Mouse (Mus musculus) kidney, postnatal 36 days (tissue): ENCODE results near the gene Tulp2.
A peak's percentile ranks its signal among the peaks of the same experiment; 100 is the strongest.

ENCODE experiments used
- DNase-seq, 2 experiments: peaks; one replicate each; pipeline ENCODE4 v3.0.0; 2021 to 2022; ENCODE audit warnings: mixed read lengths in 2 of 2

Tulp2 gene

DNA sequence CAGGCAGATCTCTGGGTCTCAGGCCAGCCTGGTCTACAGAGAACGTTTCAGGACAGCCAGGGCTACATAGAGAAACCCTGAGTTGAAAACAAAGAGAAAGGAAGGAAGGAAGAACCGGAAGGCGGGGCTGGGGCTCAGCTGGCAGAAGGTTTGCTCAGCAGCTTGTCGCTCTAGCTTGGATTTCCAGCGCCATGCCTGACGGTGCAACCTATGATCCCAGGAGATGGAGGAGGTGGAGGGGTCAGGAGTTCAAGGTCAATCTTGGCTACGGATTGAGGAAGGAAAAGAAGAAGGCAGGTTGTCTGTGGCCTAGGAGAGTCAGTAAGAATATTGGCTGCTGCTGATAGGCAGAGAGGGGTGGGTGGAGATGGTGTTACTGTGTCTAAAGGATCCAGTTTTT is 78.6 kb downstream of the Tulp2 start:
- no peak for DNase-seq

DNA sequence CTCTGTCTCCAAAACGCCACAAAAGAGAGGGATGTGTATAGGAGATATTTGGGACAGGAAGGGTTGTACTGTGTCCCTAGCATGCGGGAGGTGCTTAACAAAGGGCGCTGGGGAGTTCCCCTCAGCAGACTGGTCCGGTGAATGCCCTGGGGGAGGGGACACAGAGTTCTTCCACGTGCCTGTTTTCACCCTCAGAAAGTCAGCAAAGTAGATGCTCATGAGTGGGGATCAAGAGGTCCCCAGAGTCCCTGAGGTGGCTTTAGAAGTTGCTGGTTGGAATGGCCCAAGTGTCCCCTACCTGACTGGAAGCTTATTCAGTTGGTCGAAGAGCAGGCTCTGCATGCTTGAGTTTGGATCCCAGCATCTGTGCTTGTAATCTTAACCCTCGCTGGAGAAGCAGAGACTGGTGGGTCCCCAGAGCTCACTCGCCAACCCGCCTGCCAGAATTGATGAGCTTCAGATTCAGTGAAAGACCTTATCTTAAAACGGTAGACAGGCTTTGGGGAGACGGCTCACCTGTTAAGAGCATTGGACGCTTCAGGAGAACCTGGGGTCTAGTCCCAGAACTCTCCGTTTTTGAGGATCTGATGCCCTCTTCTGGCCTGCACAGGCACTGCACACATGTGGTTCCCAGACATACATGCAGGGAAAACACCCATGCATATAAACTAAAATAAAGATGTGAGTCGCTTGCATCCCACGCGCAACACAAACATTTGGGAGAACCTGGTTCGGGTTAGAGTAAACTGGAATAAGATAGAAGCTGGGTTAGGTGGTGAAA is 79.4 kb downstream of the Tulp2 start:
- peak; percentile 77 to 89 for DNase-seq

DNA sequence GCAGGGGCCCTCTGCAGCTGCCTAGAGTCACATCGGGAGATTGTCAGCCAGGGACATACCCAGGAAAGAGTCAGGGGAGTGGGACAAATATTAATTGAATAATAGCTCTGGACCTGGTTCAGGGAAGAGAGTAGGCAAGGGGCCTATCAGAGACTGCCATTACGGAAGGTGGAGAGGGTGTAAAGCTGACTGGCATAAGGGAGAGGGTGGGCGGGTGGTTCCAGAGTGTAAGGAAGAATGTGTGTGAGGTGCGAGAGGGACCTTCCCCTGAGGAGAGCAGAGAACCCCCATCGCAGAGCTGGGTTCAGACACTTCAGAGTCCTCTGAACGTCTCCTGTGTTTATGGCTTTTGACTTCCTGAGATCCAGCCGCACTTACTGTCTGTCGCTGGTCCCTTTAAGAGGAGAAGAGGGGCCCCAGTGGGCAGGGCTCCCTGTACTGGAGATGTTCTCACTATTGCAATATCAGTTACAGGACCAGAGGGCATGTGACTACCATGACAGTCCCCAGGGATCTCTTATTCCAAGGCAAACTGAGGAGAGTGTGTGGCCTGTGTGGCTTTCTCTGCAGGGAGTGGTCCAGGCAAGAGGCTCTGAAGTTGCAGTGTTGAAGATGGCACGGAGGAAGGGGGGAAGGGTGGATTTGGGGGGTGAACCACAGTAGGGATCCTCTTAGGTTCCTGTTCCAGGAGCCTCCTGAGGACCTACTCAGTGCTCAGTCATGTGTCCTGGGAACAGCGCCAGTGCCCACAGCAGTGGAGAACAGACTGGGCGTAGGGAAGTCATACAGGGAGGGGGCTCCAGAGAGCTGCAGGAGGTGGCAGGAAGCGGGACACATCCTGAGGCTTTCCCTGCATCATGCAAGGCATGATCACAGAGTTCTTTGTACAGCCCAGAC is 80.2 kb downstream of the Tulp2 start:
- DNase-seq, result no peak

DNA sequence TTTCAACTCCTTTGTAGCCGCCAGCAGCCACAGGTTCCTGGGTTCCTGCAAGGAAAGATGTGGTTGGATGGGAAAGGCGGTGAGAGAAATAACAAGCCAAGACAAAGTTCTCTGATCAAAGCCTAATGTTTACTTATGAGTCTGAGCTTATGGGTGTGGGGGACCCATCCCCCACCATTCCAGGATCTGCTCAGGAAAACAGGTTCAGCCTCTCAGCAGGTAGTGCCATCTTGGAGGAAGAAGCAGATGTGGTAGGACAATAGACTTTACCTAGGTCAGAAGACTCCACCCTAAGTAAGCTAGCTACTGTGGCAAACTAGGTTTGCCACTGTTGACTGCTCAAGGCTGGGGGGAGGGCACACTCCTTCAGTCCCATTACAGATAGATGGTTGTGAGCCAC is 83.1 kb downstream of the Tulp2 start:
- DNase-seq, result no peak

DNA sequence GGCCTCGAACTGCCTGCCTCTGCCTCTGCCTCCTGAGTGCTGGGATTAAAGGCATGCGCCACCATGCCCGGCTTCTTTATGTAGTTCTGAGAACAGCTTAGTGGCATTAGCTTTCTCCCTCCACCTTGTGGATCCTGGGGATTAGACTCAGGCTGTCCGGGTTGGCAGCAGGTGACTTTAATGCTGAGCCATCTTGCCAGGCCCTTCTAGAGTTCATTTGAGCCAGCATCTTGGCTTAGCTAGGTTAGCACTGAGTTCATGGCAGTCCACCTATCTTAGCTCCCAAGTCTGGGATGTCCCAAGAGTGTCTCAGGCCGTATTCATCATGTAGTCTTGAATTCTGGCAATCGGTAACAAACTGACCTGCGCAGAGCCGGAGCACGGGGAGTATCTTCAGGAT is 83.8 kb downstream of the Tulp2 start:
- no peak for DNase-seq

DNA sequence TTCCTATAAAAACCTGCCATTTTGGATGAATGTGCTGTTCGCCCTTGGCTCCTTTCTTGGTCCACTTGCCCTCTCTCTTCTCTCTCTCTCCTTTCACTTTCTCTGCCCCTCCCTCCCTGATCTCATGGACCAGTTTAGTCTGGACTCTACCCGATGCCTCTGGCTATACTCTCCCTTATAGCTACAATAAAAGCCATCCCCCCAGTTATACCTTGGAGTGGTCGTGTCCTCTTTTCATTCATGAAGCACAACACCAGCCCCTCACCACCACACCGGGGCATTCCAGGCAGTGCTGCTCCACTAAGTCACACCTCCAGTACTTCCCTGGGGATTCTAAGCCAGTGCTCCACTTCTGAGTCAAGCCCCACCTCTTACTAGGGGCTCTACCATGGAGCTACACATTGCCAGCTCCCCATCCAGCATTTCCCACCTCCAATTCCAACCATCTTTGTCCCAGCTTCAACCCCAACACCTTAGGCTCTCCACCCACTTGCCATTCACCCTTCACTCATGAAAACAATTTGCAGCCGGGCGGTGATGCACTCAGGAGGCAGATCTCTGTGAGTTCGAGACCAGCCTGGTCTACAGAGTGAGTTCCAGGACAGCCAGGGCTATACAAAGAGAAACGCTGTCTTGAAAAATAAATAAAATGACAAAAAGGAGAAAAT is 85.6 kb downstream of the Tulp2 start:
- DNase-seq, result no peak

DNA sequence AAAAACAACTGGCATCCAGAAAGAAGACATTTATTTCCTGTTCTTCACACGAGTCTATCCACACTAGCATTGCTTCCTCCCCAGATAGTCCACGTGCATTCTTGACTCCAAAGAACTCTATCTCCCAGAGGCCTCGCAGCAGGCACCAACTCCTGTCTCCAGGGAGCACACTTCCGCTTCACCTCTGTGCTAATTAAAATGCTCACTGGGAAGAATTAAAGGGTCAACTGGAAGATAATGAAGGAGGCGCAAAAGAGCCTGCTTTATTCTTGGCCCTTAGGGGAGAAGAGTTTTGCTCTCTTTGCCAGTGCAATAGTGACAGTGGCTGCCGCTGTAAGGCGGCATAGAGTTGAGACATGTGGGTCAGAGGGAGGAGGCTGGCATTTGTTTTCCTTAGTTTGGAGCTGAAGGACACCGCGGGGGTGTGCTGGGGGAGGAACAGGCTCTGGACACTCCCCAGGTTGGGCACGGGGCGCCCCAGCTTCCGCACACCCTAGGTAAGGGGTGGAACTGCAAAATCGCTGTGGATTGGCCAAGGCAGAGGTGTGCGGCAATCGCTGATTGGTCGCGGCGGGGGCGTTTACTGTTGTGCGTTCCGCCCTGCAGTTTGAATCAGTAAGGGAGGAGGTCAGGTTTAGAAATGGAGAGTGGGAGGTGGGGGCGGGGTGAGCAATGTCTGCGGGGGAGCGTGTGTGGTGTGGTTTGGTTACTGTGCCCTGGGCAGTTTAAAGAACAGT is 86.3 kb downstream of the Tulp2 start:
- DNase-seq, result peak; percentile 97 to 98

DNA sequence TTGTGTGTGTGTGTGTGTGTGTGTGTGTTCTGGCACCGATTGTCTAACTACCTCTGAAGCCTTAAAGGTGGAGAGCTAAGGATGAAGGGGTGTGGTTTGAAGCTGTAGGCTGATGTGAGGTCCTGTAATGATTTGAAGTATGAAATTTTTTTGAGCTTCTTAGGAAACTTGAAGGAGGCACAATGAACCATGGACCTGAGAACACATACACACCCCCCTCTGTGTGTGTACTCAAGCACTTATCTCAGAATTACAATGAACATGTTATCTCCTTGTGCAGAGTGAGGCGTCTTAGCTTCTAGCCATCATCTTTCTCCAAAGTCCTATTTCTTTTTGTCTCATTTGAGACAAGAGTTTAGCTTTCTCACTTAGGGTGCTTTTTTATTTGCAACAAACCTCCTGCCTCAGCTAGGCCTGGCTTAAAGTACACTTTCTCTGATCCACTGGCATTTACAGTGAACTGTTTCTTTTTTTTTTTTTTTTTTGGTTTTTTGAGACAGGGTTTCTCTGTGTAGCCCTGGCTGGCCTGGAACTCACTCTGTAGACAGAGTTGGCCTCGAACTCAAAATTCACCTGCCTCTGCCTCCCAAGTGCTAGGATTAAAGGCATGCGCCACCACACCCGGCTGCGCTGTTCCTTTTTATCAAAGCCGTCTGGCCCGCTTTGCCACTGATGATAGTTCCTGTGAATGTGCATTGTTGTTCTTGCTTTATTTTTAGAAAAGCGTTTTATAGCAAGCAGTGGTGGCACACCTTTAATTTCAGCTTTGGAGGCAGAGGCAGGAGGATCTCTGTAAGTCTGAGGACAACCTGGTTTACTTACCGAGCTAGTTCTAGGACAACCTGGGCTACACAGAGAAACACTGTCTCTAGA is 87.2 kb downstream of the Tulp2 start:
- DNase-seq, result no peak

DNA sequence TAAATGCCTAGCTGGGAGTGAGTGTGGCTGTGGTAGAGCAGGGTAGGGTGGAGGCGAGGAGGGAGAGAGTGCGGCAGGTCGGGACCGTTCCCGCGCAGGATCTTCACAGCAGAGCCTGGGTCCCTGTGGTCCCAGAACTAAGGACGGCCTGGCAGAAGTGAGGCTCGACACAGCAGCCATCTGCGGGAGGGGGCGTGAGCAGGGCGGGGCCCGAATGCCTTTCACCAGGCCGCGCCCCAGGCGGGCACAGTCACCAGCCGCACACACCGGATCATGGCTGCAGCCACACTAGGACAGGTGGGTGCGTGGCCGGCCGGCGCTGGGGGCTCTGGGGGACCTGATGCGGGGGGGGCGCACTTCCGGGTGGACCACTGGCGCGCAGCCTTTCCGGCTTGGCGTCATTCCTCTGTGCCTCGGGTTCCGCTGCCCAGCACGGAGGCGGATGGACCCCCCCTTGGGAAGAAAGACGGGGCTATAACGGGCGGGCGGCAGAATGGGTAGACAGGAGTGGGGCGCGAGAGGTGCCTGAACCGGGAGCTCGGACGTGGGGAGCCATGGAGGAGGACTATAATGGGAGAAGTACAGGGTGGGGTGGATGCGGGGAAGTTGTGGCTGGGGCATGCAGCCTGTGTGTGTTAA is 88.5 kb downstream of the Tulp2 start, which contains the start of gene Bcat2:
TSS of gene Bcat2 (plus strand) at position 51 of the 639 bp plus-strand sequence.
- peak; percentile 77 to 85 for DNase-seq

DNA sequence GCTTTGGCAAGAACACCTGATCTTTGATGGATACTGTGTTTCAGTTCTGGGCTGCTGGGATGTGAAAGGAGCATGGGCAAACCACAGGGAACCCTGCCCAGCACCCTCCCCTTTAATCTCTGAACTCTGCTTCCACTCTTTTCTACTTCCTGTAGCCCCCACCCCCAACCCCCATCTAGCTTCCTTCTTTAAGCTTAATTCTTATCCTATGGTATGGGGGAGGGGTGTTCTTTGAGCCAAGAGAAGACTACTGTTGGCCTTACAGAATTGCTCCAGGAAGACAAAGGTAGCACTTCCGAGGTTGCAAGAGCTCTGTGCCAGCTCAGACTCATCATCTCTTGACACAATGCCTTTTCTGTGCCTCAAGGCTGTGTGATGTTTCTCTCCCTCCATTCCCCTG is 90.3 kb downstream of the Tulp2 start:
- DNase-seq, result no peak
